Mouse (Mus musculus) heart, adult 2 months (tissue): ENCODE measurements around the gene D430041D05Rik. TPM values are rescaled to one million over a fixed set of nuclear protein-coding genes. Genes with fewer than 3 reads are reported as not detected.
"Not testable (repeated sequence)": the region's sequence is repeated elsewhere in the genome, so short reads cannot be mapped to it uniquely, and the experiment has no call there.

Source experiments
- DNase-seq, 2 experiments: peaks; one replicate each; pipeline ENCODE4 v3.0.0; 2021
- H3K27ac ChIP-seq: fragments of 200-600 bp; 2 replicates; pipeline ENCODE4 v1.8.1; 2022
- H3K27me3 ChIP-seq: fragments of 200-500 bp; 2 replicates; pipeline ENCODE4 v1.6.1; 2012; ENCODE audit warnings: mild to moderate bottlenecking, low read length, inconsistent platforms, mixed read lengths; ENCODE audit not compliant: control insufficient read depth, insufficient read depth
- H3K36me3 ChIP-seq: fragments of 200-500 bp; 2 replicates; pipeline ENCODE4 v1.6.1; 2012; ENCODE audit warnings: low read length, inconsistent platforms; ENCODE audit not compliant: control insufficient read depth, insufficient read depth
- H3K4me1 ChIP-seq: fragments of 200-500 bp; 2 replicates; pipeline ENCODE4 v1.6.1; 2011; ENCODE audit warnings: low read length; ENCODE audit not compliant: control insufficient read depth, insufficient read depth
- H3K4me3 ChIP-seq: fragments of 200-600 bp; 2 replicates; pipeline ENCODE4 v1.8.1; 2022
- H3K79me2 ChIP-seq: fragments of 200-500 bp; replicated peaks from 2 replicates; pipeline ENCODE4 v1.6.1; 2012; ENCODE audit warnings: mild to moderate bottlenecking, inconsistent platforms, low read length, moderate library complexity, mixed read lengths; ENCODE audit not compliant: control insufficient read depth, insufficient read depth
- H3K9ac ChIP-seq: fragments of 200-500 bp; 2 replicates; pipeline ENCODE4 v1.6.1; 2012; ENCODE audit warnings: low read depth, mild to moderate bottlenecking, control low read depth, inconsistent platforms, low read length, mixed read lengths
- CTCF ChIP-seq: fragments of 200-600 bp; IDR thresholded peaks from 2 replicates; pipeline ENCODE4 v1.8.1; 2022; ENCODE audit warnings: antibody characterized with exemption, mild to moderate bottlenecking, moderate library complexity
- EP300 ChIP-seq: fragments of 200-500 bp; IDR thresholded peaks from 2 replicates; pipeline ENCODE4 v1.6.1; 2011; ENCODE audit warnings: low read depth, low read length, control low read depth; ENCODE audit not compliant: insufficient read depth
- POLR2A ChIP-seq: fragments of 200-500 bp; IDR thresholded peaks from 2 replicates; pipeline ENCODE4 v1.6.1; 2011; ENCODE audit warnings: mild to moderate bottlenecking, low read depth, low read length, control low read depth; ENCODE audit not compliant: insufficient read depth
- WGBS: fragments of 180-500 bp; shearing (Covaris S2); methylation state at CpG from one replicate; pipeline ENCODE4 v1.1.7; 2018; 5-methylcytosine and 5-hydroxymethylcytosine counted together
- intact Hi-C: fragments of 180-260 bp; cut with DNase I; formaldehyde crosslinking; loops from one replicate; pipeline ENCODE4 v1.15.1; 2025
- polyA plus RNA-seq: library from polyadenylated mRNA; depleted of rRNA; stranded (reverse); fragments of >200 nt; gene quantifications from 2 replicates; pipeline ENCODE4 v1.2.3, GENCODE M21; 2012
- total RNA-seq, 2 experiments: library from RNA; stranded (reverse); gene quantifications; 2 replicates each; pipeline ENCODE4 v1.2.3; 2021

D430041D05Rik gene
- total and polyA plus RNA-seq, 3 experiments: 0.02 to 0.08 (median 0.05) TPM

GRCm38 (mm10) chr2:104121681-104122504 lies 288.9 kb downstream of the D430041D05Rik start:
- H3K27ac ChIP-seq: peak overlapping the region; percentile 82
- H3K4me3 ChIP-seq: peak overlapping the region; percentile 82
- 64% methylated on average over 8 of the region's 8 CpGs for WGBS
- peak; percentile 26 to 29 for DNase-seq
- no peaks in the 10 kb centered on the region for H3K79me2 ChIP-seq
- no peak for TF ChIP-seq POLR2A
- 0 out of 2 replicates have a peak, but pooled peaks have one; percentile 29 for TF ChIP-seq EP300
- no peak for TF ChIP-seq CTCF
- H3K27me3 ChIP-seq: no peaks in the 10 kb centered on the region
- no peak overlapping the region for H3K9ac ChIP-seq
- intact Hi-C loops: loop anchor here (1.0 to 10.0 kb wide), 2 partner anchors 27 to 87 kb away; partner anchors contain the start of gene Cd59a
- peaks cover 6% of the 10 kb centered on the region; the same call in 1 of the 2 replicates for H3K36me3 ChIP-seq
- peaks cover 7% of the 10 kb centered on the region for H3K4me1 ChIP-seq

GRCm38 (mm10) chr2:104120312-104120711 lies 290.5 kb downstream of the D430041D05Rik start:
- TF ChIP-seq CTCF (peak; percentile 43), EP300 (0 out of 2 replicates have a peak, but pooled peaks have one; percentile 39), POLR2A (no peak)
- no peaks in the 10 kb centered on the region for H3K27me3 ChIP-seq
- H3K4me3 ChIP-seq: no peak overlapping the region
- intact Hi-C loops: loop anchor here (10.0 kb wide), 1 partner anchor 86 kb away; no protein-coding TSS in a partner anchor
- H3K4me1 ChIP-seq: peaks cover 7% of the 10 kb centered on the region
- H3K9ac ChIP-seq: peak overlapping the region; percentile 2; the same call in 1 of the 2 replicates
- peak overlapping the region; percentile 82 for H3K27ac ChIP-seq
- H3K36me3 ChIP-seq: peaks cover 6% of the 10 kb centered on the region; the same call in 1 of the 2 replicates
- DNase-seq: peak; percentile 24 to 34
- 39% methylated on average over 6 of the region's 6 CpGs for WGBS
- no peaks in the 10 kb centered on the region for H3K79me2 ChIP-seq

GRCm38 (mm10) chr2:104119097-104119496 lies 291.7 kb downstream of the D430041D05Rik start:
- Histone ChIP-seq H3K9ac (no peak overlapping the region), H3K36me3 (peaks cover 6% of the 10 kb centered on the region; the same call in 1 of the 2 replicates), H3K4me1 (peaks cover 7% of the 10 kb centered on the region), H3K27ac (peak overlapping the region; percentile 82), H3K4me3 (no peak overlapping the region), H3K79me2 (no peaks in the 10 kb centered on the region), H3K27me3 (no peaks in the 10 kb centered on the region)
- DNase-seq: no peak
- intact Hi-C loops: no loop called here
- WGBS: 90% methylated on average over 1 of the region's 1 CpGs
- TF ChIP-seq CTCF (no peak), EP300 (no peak), POLR2A (no peak)

- H3K36me3 ChIP-seq, intact Hi-C loops, H3K9ac ChIP-seq, DNase-seq, H3K27me3 ChIP-seq, H3K4me1 ChIP-seq, H3K79me2 ChIP-seq, H3K4me3 ChIP-seq, H3K27ac ChIP-seq: not testable (repeated sequence)
These were observed 293.6 kb downstream of the D430041D05Rik start for GRCm38 (mm10) chr2:104117173-104117572.

- Histone ChIP-seq H3K36me3 (no peaks in the 10 kb centered on the region; the same call in none of the 2 replicates), H3K4me3 (no peak overlapping the region), H3K79me2 (no peaks in the 10 kb centered on the region), H3K27ac (no peak overlapping the region), H3K9ac (no peak overlapping the region), H3K4me1 (no peaks in the 10 kb centered on the region), H3K27me3 (no peaks in the 10 kb centered on the region)
- WGBS: 68% methylated on average over 3 of the region's 3 CpGs
- TF ChIP-seq POLR2A: no peak
- no peak for TF ChIP-seq CTCF
- no peak for TF ChIP-seq EP300
- intact Hi-C loops: no loop called here
- DNase-seq: no peak
These were observed 295.9 kb downstream of the D430041D05Rik start for GRCm38 (mm10) chr2:104114898-104115297.

- H3K27me3 ChIP-seq, H3K9ac ChIP-seq, H3K4me3 ChIP-seq, intact Hi-C loops, H3K79me2 ChIP-seq, H3K27ac ChIP-seq, H3K36me3 ChIP-seq, DNase-seq, H3K4me1 ChIP-seq: not testable (repeated sequence)
These were observed 297.2 kb downstream of the D430041D05Rik start for GRCm38 (mm10) chr2:104113563-104113962.

- H3K4me1 ChIP-seq, intact Hi-C loops, H3K27ac ChIP-seq, H3K4me3 ChIP-seq, H3K27me3 ChIP-seq, H3K79me2 ChIP-seq, H3K36me3 ChIP-seq, DNase-seq, H3K9ac ChIP-seq: not testable (repeated sequence)
- WGBS: no CpG with 5 or more reads among the region's 1 CpGs
These were observed 299.5 kb downstream of the D430041D05Rik start for GRCm38 (mm10) chr2:104111170-104111797.
